Mouse (Mus musculus) heart, embryonic 12.5 days (tissue): ENCODE measurements around the gene Adam12. TPM values are rescaled to one million over a fixed set of nuclear protein-coding genes. Genes with fewer than 3 reads are reported as not detected.

Source experiments
- ATAC-seq: fragments of 200-750 bp; cut with Nextera tagmentation; 2 replicates; pipeline ENCODE4 v1.8.0; 2017; ENCODE audit warnings: moderate TSS enrichment, moderate library complexity; ENCODE audit not compliant: insufficient number of reproducible peaks, low FRiP score
- H3K27ac ChIP-seq: fragments of 300-500 bp; sonication (generic); 2 replicates; pipeline ENCODE4 v1.5.1; 2016; ENCODE audit warnings: mild to moderate bottlenecking, moderate library complexity; ENCODE audit not compliant: poor library complexity, severe bottlenecking
- H3K27me3 ChIP-seq: fragments of 300-500 bp; sonication (generic); replicated peaks from 2 replicates; pipeline ENCODE4 v1.6.1; 2016; ENCODE audit warnings: mild to moderate bottlenecking, moderate library complexity
- H3K36me3 ChIP-seq: fragments of 300-500 bp; sonication (generic); 2 replicates; pipeline ENCODE4 v1.6.1; 2016; ENCODE audit warnings: mild to moderate bottlenecking, moderate library complexity
- H3K4me1 ChIP-seq: fragments of 300-500 bp; sonication (generic); replicated peaks from 2 replicates; pipeline ENCODE4 v1.6.1; 2016; ENCODE audit warnings: mild to moderate bottlenecking
- H3K4me2 ChIP-seq: fragments of 300-500 bp; sonication (generic); 2 replicates; pipeline ENCODE4 v1.6.1; 2016; ENCODE audit warnings: mild to moderate bottlenecking, moderate library complexity
- H3K4me3 ChIP-seq: fragments of 300-500 bp; sonication (generic); 2 replicates; pipeline ENCODE4 v1.5.1; 2016; ENCODE audit warnings: mild to moderate bottlenecking
- H3K9ac ChIP-seq: fragments of 300-500 bp; sonication (generic); 2 replicates; pipeline ENCODE4 v1.6.1; 2016; ENCODE audit warnings: mild to moderate bottlenecking, moderate library complexity
- H3K9me3 ChIP-seq: fragments of 300-500 bp; sonication (generic); replicated peaks from 2 replicates; pipeline ENCODE4 v1.6.1; 2016; ENCODE audit warnings: mild to moderate bottlenecking, moderate library complexity
- WGBS: fragments of 180-500 bp; shearing (Covaris S2); methylation state at CpG from one replicate; pipeline ENCODE4 v1.1.7; 2016; 5-methylcytosine and 5-hydroxymethylcytosine counted together
- polyA plus RNA-seq: library from polyadenylated mRNA; unstranded; fragments of >200 nt; fragmentation: Nextera tagmentation; extraction: Ambion mirVana; gene quantifications from 2 replicates; pipeline ENCODE4 v1.2.1, GENCODE M21; 2016

Adam12 gene
- 3.9 and 4.6 TPM in 2 replicates for polyA plus RNA-seq

- Histone ChIP-seq H3K4me1 (peaks cover 24% of the 10 kb centered on the region), H3K27me3 (no peaks in the 10 kb centered on the region), H3K36me3 (no peaks in the 10 kb centered on the region), H3K9ac (no peak within 1 kb of the TSS), H3K27ac (no peak within 1 kb of the TSS), H3K9me3 (no peaks in the 10 kb centered on the region), H3K4me3 (no peak within 1 kb of the TSS), H3K4me2 (no peak within 1 kb of the TSS)
- ATAC-seq: no peak
- 75% methylated on average over 14 of the region's 14 CpGs for WGBS
Observed at GRCm38 (mm10) chr7:134231378-134232346, at the start of gene Adam12. Gene Adam12 (minus strand): TSS chr7:134232146.

- Histone ChIP-seq H3K27ac (no peak overlapping the region), H3K36me3 (no peaks in the 10 kb centered on the region), H3K27me3 (no peaks in the 10 kb centered on the region), H3K4me3 (no peak overlapping the region), H3K9me3 (no peaks in the 10 kb centered on the region), H3K4me2 (no peak overlapping the region), H3K4me1 (no peaks in the 10 kb centered on the region), H3K9ac (no peak overlapping the region)
- WGBS: 81% methylated on average over 5 of the region's 5 CpGs
- no peak for ATAC-seq
Observed at GRCm38 (mm10) chr7:134272956-134273355, 41.0 kb upstream of the Adam12 start.

GRCm38 (mm10) chr7:134272421-134272820 is 40.5 kb upstream of the Adam12 start:
- WGBS: 73% methylated on average over 4 of the region's 4 CpGs
- ATAC-seq: no peak
- no peak overlapping the region for H3K4me2 ChIP-seq
- H3K4me1 ChIP-seq: no peaks in the 10 kb centered on the region
- no peaks in the 10 kb centered on the region for H3K9me3 ChIP-seq
- H3K27me3 ChIP-seq: no peaks in the 10 kb centered on the region
- H3K4me3 ChIP-seq: no peak overlapping the region
- no peaks in the 10 kb centered on the region for H3K36me3 ChIP-seq
- no peak overlapping the region for H3K9ac ChIP-seq
- H3K27ac ChIP-seq: no peak overlapping the region

- no peak overlapping the region for H3K4me3 ChIP-seq
- H3K4me1 ChIP-seq: 0 out of 2 replicates have a peak, but pooled peaks cover 14% of the 10 kb centered on the region
- H3K27me3 ChIP-seq: no peaks in the 10 kb centered on the region
- no peaks in the 10 kb centered on the region for H3K9me3 ChIP-seq
- no peak overlapping the region for H3K27ac ChIP-seq
- H3K9ac ChIP-seq: no peak overlapping the region
- no peaks in the 10 kb centered on the region for H3K36me3 ChIP-seq
- WGBS: 70% methylated on average over 4 of the region's 4 CpGs
- ATAC-seq: no peak
- H3K4me2 ChIP-seq: no peak overlapping the region
Observed at GRCm38 (mm10) chr7:134265783-134266182, 33.8 kb upstream of the Adam12 start.

GRCm38 (mm10) chr7:134263146-134263906 is 31.4 kb upstream of the Adam12 start:
- Histone ChIP-seq H3K9ac (no peak overlapping the region), H3K4me2 (no peak overlapping the region), H3K4me1 (0 out of 2 replicates have a peak, but pooled peaks cover 14% of the 10 kb centered on the region), H3K36me3 (no peaks in the 10 kb centered on the region), H3K27ac (no peak overlapping the region), H3K4me3 (no peak overlapping the region), H3K9me3 (no peaks in the 10 kb centered on the region), H3K27me3 (no peaks in the 10 kb centered on the region)
- peak; percentile 63; the same call in 1 of the 2 replicates for ATAC-seq
- WGBS: 39% methylated on average over 4 of the region's 4 CpGs

GRCm38 (mm10) chr7:134261003-134261701 is 29.2 kb upstream of the Adam12 start:
- no peaks in the 10 kb centered on the region for H3K27me3 ChIP-seq
- 0 out of 2 replicates have a peak, but pooled peaks cover 14% of the 10 kb centered on the region for H3K4me1 ChIP-seq
- H3K4me3 ChIP-seq: no peak overlapping the region
- whole genome bisulfite sequencing: 42% methylated on average over 4 of the region's 4 CpGs
- ATAC-seq: no peak
- H3K9me3 ChIP-seq: no peaks in the 10 kb centered on the region
- no peak overlapping the region for H3K9ac ChIP-seq
- H3K4me2 ChIP-seq: no peak overlapping the region
- H3K27ac ChIP-seq: no peak overlapping the region
- H3K36me3 ChIP-seq: no peaks in the 10 kb centered on the region

GRCm38 (mm10) chr7:134250273-134250870 is 18.4 kb upstream of the Adam12 start:
- no peaks in the 10 kb centered on the region for H3K4me1 ChIP-seq
- no peaks in the 10 kb centered on the region for H3K9me3 ChIP-seq
- H3K4me2 ChIP-seq: no peak overlapping the region
- H3K27ac ChIP-seq: no peak overlapping the region
- WGBS: 74% methylated on average over 7 of the region's 7 CpGs
- H3K9ac ChIP-seq: no peak overlapping the region
- ATAC-seq: no peak
- H3K36me3 ChIP-seq: no peaks in the 10 kb centered on the region
- no peaks in the 10 kb centered on the region for H3K27me3 ChIP-seq
- no peak overlapping the region for H3K4me3 ChIP-seq

- H3K36me3 ChIP-seq: no peaks in the 10 kb centered on the region
- H3K4me3 ChIP-seq: no peak overlapping the region
- H3K27ac ChIP-seq: no peak overlapping the region
- no peak overlapping the region for H3K4me2 ChIP-seq
- no peak for ATAC-seq
- no peaks in the 10 kb centered on the region for H3K27me3 ChIP-seq
- H3K4me1 ChIP-seq: no peaks in the 10 kb centered on the region
- WGBS: 84% methylated on average over 2 of the region's 2 CpGs
- no peaks in the 10 kb centered on the region for H3K9me3 ChIP-seq
- H3K9ac ChIP-seq: no peak overlapping the region
Observed at GRCm38 (mm10) chr7:134248041-134248440, 16.1 kb upstream of the Adam12 start.

- Histone ChIP-seq H3K4me3 (no peak overlapping the region), H3K27me3 (no peaks in the 10 kb centered on the region), H3K4me2 (no peak overlapping the region), H3K36me3 (no peaks in the 10 kb centered on the region), H3K27ac (no peak overlapping the region), H3K4me1 (no peaks in the 10 kb centered on the region), H3K9me3 (no peaks in the 10 kb centered on the region), H3K9ac (no peak overlapping the region)
- 45% methylated on average over 5 of the region's 5 CpGs for WGBS
- ATAC-seq: no peak
Observed at GRCm38 (mm10) chr7:134246624-134247023, 14.7 kb upstream of the Adam12 start.

- H3K4me3 ChIP-seq: no peak overlapping the region
Observed at GRCm38 (mm10) chr7:134242773-134243172, 10.8 kb upstream of the Adam12 start.

More at GRCm38 (mm10) chr7:134242773-134243172, 10.8 kb upstream of the Adam12 start:
- Histone ChIP-seq H3K9ac (no peak overlapping the region), H3K4me1 (no peaks in the 10 kb centered on the region), H3K27me3 (no peaks in the 10 kb centered on the region), H3K27ac (no peak overlapping the region), H3K9me3 (no peaks in the 10 kb centered on the region), H3K4me2 (no peak overlapping the region), H3K36me3 (no peaks in the 10 kb centered on the region)
- ATAC-seq: no peak
- WGBS: 77% methylated on average over 1 of the region's 1 CpGs
